Mouse (Mus musculus) liver, postnatal 0 days (tissue): ENCODE measurements around the gene Bbx.

Experiments
- CTCF ChIP-seq: sonication (generic); IDR thresholded peaks from 2 replicates; pipeline ENCODE4 v1.5.1; 2016; ENCODE audit warnings: antibody characterized with exemption, low read depth
- EP300 ChIP-seq: IDR thresholded peaks from 2 replicates; pipeline ENCODE4 v1.6.1; 2016; ENCODE audit warnings: antibody characterized with exemption, low read depth, mild to moderate bottlenecking

- TF ChIP-seq EP300 (no peak), CTCF (no peak)
Observed at GRCm38 (mm10) chr16:50211231-50211630, 221.0 kb downstream of the Bbx start.
